Mouse (Mus musculus): ENCODE results near the gene Gmds.
A peak's percentile ranks its signal among the peaks of the same experiment; 100 is the strongest.

The Gmds gene

GRCm38 (mm10) chr13:31810693-31811541 is 527.6 kb downstream of the Gmds start:
- DNase-seq (ENCODE audit: low spot score): no peak

GRCm38 (mm10) chr13:31810375-31810692 is 528.2 kb downstream of the Gmds start:
- DNase-seq (ENCODE audit: low spot score): no peak

DNA sequence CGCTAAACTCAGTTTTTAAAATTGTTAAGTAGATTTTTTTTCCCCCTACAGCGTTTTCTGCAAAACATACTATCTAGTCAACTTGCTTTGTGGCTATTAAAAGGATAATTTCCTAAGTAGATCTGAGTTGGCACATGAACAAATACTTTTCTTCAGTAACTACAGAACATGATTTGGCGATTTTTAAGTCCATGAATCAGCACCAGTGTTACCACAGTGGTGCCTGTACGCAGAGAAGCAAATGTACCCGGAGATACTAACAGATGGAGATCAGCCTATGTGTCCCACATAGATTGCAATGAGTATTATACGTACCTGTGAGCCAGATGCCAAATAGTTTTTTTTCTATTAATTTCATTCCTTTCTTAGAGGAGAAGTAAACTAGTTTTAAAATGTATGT is 528.8 kb downstream of the Gmds start:
- peak; percentile 32 for DNase-seq (ENCODE audit: low spot score)

- DNase-seq (ENCODE audit: low spot score): peak; percentile 53
Observed at GRCm38 (mm10) chr13:31808804-31809420, 529.6 kb downstream of the Gmds start.

- peak; percentile 72 for DNase-seq (ENCODE audit: low spot score)
Observed at GRCm38 (mm10) chr13:31808116-31808803, 530.3 kb downstream of the Gmds start.

DNA sequence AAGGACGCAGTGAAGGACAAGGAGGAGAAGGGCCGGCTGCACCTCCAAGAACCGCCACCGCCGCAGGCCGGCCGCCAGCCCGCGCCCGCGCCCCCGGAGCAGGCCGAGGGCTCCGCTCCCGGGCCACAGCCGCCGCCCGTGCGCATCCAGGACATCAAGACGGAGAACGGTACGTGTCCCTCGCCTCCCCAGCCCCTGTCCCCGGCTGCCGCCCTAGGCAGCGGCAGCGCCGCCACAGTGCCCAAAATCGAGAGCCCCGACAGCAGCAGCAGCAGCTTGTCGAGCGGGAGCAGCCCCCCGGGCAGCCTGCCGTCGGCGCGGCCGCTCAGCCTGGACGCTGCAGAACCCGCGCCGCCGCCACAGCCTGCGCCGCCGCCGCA is 530.8 kb downstream of the Gmds start:
- DNase-seq (ENCODE audit: low spot score): no peak

GRCm38 (mm10) chr13:31806890-31807735 is 531.4 kb downstream of the Gmds start:
- peak; percentile 59 for DNase-seq (ENCODE audit: low spot score)

- DNase-seq (ENCODE audit: low spot score): peak; percentile 96
Observed at GRCm38 (mm10) chr13:31806428-31806832, 532.1 kb downstream of the Gmds start, which contains the start of gene Foxc1. Foxc1 (plus strand) TSS chr13:31806633.

DNA sequence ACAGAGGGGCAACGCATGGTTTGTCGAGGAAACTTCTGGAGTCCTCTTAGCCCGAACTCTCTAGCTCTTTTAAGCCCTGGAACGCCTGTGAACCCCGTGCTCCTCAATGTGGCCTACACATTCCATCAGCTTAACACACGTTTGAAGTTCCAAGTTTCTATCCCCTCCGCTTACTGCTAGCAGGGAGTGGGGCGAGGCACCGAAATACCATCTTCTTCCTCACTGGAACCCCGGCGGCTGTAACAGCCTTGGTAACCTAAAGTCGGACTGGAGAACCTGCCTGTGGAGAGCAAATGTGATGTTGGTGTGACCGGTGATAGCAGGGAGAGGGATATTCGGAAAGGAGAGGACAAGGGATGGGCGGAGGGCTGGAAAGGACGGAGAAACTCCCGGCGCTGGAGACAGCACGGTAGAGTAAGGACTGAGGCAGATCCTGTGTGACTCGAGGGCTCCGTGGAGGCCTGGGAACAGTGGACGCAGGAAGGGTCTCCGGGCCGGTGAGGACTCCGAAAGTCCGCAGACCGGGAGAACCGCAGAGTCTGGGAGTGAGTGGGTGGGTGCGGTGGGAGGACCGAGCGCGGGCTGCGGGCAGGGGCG is 532.6 kb downstream of the Gmds start:
- no peak for DNase-seq (ENCODE audit: low spot score)

- DNase-seq (ENCODE audit: low spot score): no peak
Observed at GRCm38 (mm10) chr13:31804571-31804970, 534.0 kb downstream of the Gmds start.

- no peak for DNase-seq (ENCODE audit: low spot score)
Observed at GRCm38 (mm10) chr13:31803166-31804093, 535.1 kb downstream of the Gmds start.

- no peak for DNase-seq (ENCODE audit: low spot score)
Observed at GRCm38 (mm10) chr13:31802447-31802846, 536.1 kb downstream of the Gmds start.

- DNase-seq (ENCODE audit: low spot score): no peak
Observed at GRCm38 (mm10) chr13:31801703-31802305, 536.7 kb downstream of the Gmds start.

DNA sequence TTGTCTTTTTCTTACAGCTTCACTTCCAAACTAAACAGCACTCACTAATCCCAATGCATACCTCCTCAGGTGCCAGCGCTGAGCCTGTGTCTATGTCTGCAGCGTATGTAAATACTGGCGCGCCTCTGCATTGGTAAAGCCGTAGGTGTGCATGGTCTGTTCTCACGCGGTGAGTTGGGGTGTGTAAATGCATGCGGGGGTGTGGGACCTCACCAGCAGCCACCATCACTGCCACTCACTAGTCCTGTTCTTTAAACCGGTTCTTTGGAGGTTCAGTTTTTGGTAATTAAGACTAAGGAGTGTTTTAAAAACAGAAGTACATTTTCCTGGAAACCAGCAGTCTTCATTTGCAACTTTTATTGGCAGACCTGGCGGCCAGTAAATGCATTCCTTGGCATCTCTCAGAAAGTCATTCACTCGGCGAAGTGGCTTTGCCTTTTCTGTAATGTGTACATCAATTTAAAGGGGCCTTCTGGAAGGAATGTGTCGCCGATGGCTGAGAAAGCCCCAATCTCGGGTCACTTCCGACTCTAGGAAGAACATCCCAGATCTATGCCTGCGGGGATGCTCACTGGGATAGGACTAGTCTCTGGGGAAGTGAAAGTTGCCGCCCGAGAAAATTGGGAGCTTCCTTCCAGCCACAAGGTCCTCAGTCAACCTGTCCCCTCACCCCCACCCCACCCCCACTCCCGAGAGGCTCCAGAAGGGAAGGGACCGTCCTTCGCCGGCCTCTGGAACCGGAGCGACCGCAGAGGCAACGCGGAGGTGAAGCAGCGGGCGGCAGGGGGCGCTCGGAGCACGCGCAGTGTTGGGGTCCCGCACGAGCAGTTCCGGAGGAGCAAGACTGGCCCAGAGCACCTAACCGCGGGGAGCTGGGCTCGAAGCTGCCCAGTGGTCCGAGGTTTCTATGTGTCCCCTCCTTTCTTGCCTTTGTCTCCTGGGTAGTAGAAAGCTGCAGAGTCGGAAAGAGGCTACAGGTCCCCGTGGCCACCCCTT is 537.7 kb downstream of the Gmds start:
- DNase-seq (ENCODE audit: low spot score): peak; percentile 58

- DNase-seq (ENCODE audit: low spot score): no peak
Observed at GRCm38 (mm10) chr13:31798075-31798474, 540.5 kb downstream of the Gmds start.

GRCm38 (mm10) chr13:31797346-31797745 is 541.2 kb downstream of the Gmds start:
- peak; percentile 41 for DNase-seq (ENCODE audit: low spot score)

DNA sequence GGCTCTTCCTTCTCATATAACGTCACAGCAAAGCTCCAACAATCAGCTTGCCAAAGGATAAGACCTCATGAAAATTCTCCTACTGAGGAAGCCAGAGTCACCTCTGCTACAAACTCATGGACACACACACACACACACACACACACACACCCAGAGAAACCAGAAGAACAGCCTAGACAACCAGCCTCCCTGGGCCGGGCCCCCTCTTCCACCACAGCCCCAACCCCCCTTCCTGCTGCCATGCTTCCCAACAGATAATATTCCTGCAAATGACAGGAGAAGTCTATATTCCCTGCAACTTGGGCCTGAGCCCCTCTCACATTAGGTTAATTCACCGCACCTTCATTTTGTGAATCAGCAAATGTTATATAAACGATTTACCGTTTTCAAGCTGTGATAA is 545.4 kb downstream of the Gmds start:
- no peak for DNase-seq (ENCODE audit: low spot score)

- peak; percentile 78 for DNase-seq (ENCODE audit: low spot score)
Observed at GRCm38 (mm10) chr13:31792480-31793132, 545.9 kb downstream of the Gmds start.

Data from adipocyte (in vitro differentiated cells).